Mouse (Mus musculus) lung, embryonic 16.5 days (tissue): ENCODE data around the gene Cbfb. TPM values are rescaled to one million over a fixed set of nuclear protein-coding genes. Genes with fewer than 3 reads are reported as not detected.
A peak's percentile ranks its signal among the peaks of the same experiment; 100 is the strongest.

Experiments used
- ATAC-seq: fragments of 200-750 bp; cut with Nextera tagmentation; 2 replicates; pipeline ENCODE4 v1.8.0; 2017; ENCODE audit warnings: low read depth, mild to moderate bottlenecking, moderate library complexity
- H3K27ac ChIP-seq: fragments of 300-500 bp; sonication (generic); 2 replicates; pipeline ENCODE4 v1.5.1; 2014; ENCODE audit warnings: mild to moderate bottlenecking, control low read depth, low read length
- H3K27me3 ChIP-seq: fragments of 300-500 bp; sonication (generic); 2 replicates; pipeline ENCODE4 v1.6.1; 2014; ENCODE audit warnings: low read depth, low read length, mixed read lengths; ENCODE audit not compliant: control insufficient read depth, insufficient read depth
- H3K36me3 ChIP-seq: fragments of 300-500 bp; sonication (generic); 2 replicates; pipeline ENCODE4 v1.6.1; 2014; ENCODE audit warnings: low read length; ENCODE audit not compliant: control insufficient read depth, insufficient read depth
- H3K4me1 ChIP-seq: fragments of 300-500 bp; sonication (generic); replicated peaks from 2 replicates; pipeline ENCODE4 v1.6.1; 2014; ENCODE audit warnings: low read length, mixed read lengths; ENCODE audit not compliant: control insufficient read depth, insufficient read depth
- H3K4me2 ChIP-seq: fragments of 300-500 bp; sonication (generic); 2 replicates; pipeline ENCODE4 v1.6.1; 2014; ENCODE audit warnings: low read depth, low read length, control low read depth
- H3K4me3 ChIP-seq: fragments of 300-500 bp; sonication (generic); 2 replicates; pipeline ENCODE4 v1.5.1; 2014; ENCODE audit warnings: mild to moderate bottlenecking, low read length, control low read depth
- H3K9ac ChIP-seq: fragments of 300-500 bp; sonication (generic); 2 replicates; pipeline ENCODE4 v1.6.1; 2014; ENCODE audit warnings: low read length, control low read depth
- H3K9me3 ChIP-seq: fragments of 300-500 bp; sonication (generic); 2 replicates; pipeline ENCODE4 v1.6.1; 2016; ENCODE audit warnings: low read length; ENCODE audit not compliant: control insufficient read depth
- WGBS: fragments of 180-500 bp; shearing (Covaris S2); extraction: QIAGEN DNeasy Blood & Tissue Kit; methylation state at CpG from one replicate; pipeline ENCODE4 v1.1.7; 2014; 5-methylcytosine and 5-hydroxymethylcytosine counted together
- polyA plus RNA-seq: library from polyadenylated mRNA; unstranded; fragments of >200 nt; fragmentation: Nextera tagmentation; extraction: Ambion mirVana; gene quantifications from 2 replicates; pipeline ENCODE4 v1.2.1, GENCODE M21; 2015

Cbfb gene
- 51.4 and 55.5 TPM in 2 replicates for polyA plus RNA-seq

GRCm38 (mm10) chr8:105170381-105171115 lies at the start of gene Cbfb:
Gene Cbfb (plus strand): TSS chr8:105170674.
- Histone ChIP-seq H3K4me3 (peak within 1 kb of the TSS; percentile 92), H3K36me3 (no peaks in the 10 kb centered on the region), H3K27me3 (no peaks in the 10 kb centered on the region), H3K9ac (peak within 1 kb of the TSS; percentile 98), H3K27ac (peak within 1 kb of the TSS; percentile 99), H3K4me1 (peaks cover 13% of the 10 kb centered on the region), H3K9me3 (no peaks in the 10 kb centered on the region), H3K4me2 (peak within 1 kb of the TSS; percentile 71)
- under 1% methylated on average over 54 of the region's 86 CpGs for WGBS
- peak; percentile 95 for ATAC-seq

- H3K4me1 ChIP-seq: no peaks in the 10 kb centered on the region
- WGBS: 67% methylated on average over 9 of the region's 9 CpGs
- no peaks in the 10 kb centered on the region for H3K27me3 ChIP-seq
Measured at GRCm38 (mm10) chr8:105129864-105130263, 40.6 kb upstream of the Cbfb start.

DNA sequence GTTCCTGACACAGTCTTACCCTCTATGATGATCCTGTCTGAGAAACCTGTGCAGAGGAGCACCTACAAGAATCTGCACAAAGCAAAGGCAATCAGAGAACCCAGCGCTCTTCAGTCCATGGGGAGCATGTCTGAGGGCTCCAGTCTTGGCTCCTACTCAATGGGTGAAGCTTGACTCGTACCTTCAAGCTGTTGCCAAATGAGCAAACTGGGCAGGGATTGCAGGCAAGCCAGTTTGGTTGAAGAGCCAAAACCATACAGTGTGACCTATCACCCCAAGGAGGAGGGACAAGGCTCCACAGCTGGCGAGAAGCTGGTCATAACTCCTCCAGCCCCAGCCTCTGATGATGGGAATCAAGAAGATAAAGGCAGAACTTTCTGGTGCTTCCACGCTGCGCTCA lies 39.0 kb upstream of the Cbfb start, which contains the start of gene Ces4a:
Gene Ces4a (plus strand): TSS at position 292 of the 400 bp plus-strand sequence.
- Histone ChIP-seq H3K4me3 (no peak within 1 kb of the TSS), H3K4me1 (no peaks in the 10 kb centered on the region), H3K9ac (no peak within 1 kb of the TSS), H3K36me3 (no peaks in the 10 kb centered on the region), H3K27me3 (no peaks in the 10 kb centered on the region), H3K9me3 (no peaks in the 10 kb centered on the region), H3K27ac (no peak within 1 kb of the TSS), H3K4me2 (no peak within 1 kb of the TSS)
- WGBS: 79% methylated on average over 5 of the region's 5 CpGs
- no peak for ATAC-seq

More at GRCm38 (mm10) chr8:105129864-105130263, 40.6 kb upstream of the Cbfb start:
- Histone ChIP-seq H3K27ac (no peak overlapping the region), H3K4me2 (no peak overlapping the region), H3K4me3 (no peak overlapping the region), H3K9me3 (no peaks in the 10 kb centered on the region), H3K9ac (no peak overlapping the region), H3K36me3 (no peaks in the 10 kb centered on the region)
- no peak for ATAC-seq

DNA sequence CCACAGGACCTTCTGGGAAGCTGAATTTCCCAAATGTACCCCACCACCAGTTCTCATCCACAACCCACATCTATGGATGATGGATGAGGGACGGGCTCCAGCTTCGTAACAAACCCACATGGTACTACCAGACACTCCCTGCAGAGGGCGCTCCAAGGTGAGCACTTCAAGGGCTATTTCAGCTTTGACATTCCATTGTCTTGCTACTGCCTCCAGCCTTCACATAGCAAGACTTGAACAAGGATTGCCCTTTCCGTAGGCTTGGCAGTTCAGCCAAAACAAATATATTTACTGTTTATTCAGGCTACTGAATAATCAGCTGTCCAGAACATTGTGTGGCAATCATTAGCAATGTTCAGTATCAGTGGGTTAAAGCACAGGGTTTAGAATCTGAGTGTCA lies 32.1 kb upstream of the Cbfb start:
- H3K4me1 ChIP-seq: no peaks in the 10 kb centered on the region
- H3K27ac ChIP-seq: no peak overlapping the region
- H3K36me3 ChIP-seq: no peaks in the 10 kb centered on the region
- no peak overlapping the region for H3K4me2 ChIP-seq
- no peak overlapping the region for H3K4me3 ChIP-seq
- ATAC-seq: no peak
- H3K27me3 ChIP-seq: no peaks in the 10 kb centered on the region
- no peaks in the 10 kb centered on the region for H3K9me3 ChIP-seq
- 24% methylated on average over 4 of the region's 4 CpGs for WGBS
- no peak overlapping the region for H3K9ac ChIP-seq

GRCm38 (mm10) chr8:105142395-105142794 lies 28.1 kb upstream of the Cbfb start:
- H3K27ac ChIP-seq: no peak overlapping the region
- no peak for ATAC-seq
- H3K27me3 ChIP-seq: no peaks in the 10 kb centered on the region
- no peak overlapping the region for H3K4me3 ChIP-seq
- H3K9ac ChIP-seq: no peak overlapping the region
- H3K36me3 ChIP-seq: no peaks in the 10 kb centered on the region
- no peaks in the 10 kb centered on the region for H3K4me1 ChIP-seq
- H3K4me2 ChIP-seq: peak overlapping the region; percentile 14; the same call in 1 of the 2 replicates
- no peaks in the 10 kb centered on the region for H3K9me3 ChIP-seq
- WGBS: 31% methylated on average over 19 of the region's 19 CpGs

DNA sequence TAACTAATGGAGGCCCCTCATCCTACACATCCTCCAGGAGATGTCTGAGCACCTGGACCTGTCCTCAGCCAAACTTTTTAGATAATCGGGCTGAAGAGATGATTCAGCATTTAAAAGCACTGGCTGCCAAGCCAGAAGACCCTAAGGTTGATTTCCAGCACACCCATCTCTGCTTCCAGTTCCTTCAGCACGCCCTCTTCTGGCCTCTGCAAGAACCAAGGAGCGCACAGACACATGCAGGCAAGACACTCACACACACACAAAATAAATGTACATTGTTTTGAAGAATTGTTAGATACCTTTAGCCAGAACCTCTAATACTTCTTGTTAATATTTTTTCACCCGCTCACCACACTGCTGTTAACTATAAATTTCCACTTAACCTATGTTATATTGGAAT lies 18.8 kb upstream of the Cbfb start:
- Histone ChIP-seq H3K4me2 (no peak overlapping the region), H3K9me3 (no peaks in the 10 kb centered on the region), H3K4me3 (no peak overlapping the region), H3K27me3 (peaks cover 3% of the 10 kb centered on the region; the same call in 1 of the 2 replicates), H3K36me3 (no peaks in the 10 kb centered on the region), H3K9ac (no peak overlapping the region), H3K4me1 (peaks cover 10% of the 10 kb centered on the region), H3K27ac (no peak overlapping the region)
- 64% methylated on average over 4 of the region's 4 CpGs for WGBS
- ATAC-seq: no peak

- H3K9me3 ChIP-seq: no peaks in the 10 kb centered on the region
- H3K27ac ChIP-seq: no peak overlapping the region
- peak overlapping the region; percentile 57 for H3K9ac ChIP-seq
- H3K4me3 ChIP-seq: peak overlapping the region; percentile 40
- 5% methylated on average over 27 of the region's 27 CpGs for WGBS
- H3K4me2 ChIP-seq: peak overlapping the region; percentile 73
- no peaks in the 10 kb centered on the region for H3K36me3 ChIP-seq
- ATAC-seq: peak; percentile 88
- peaks cover 3% of the 10 kb centered on the region; the same call in 1 of the 2 replicates for H3K27me3 ChIP-seq
- peaks cover 10% of the 10 kb centered on the region for H3K4me1 ChIP-seq
Measured at GRCm38 (mm10) chr8:105152623-105153398, 17.7 kb upstream of the Cbfb start.

DNA sequence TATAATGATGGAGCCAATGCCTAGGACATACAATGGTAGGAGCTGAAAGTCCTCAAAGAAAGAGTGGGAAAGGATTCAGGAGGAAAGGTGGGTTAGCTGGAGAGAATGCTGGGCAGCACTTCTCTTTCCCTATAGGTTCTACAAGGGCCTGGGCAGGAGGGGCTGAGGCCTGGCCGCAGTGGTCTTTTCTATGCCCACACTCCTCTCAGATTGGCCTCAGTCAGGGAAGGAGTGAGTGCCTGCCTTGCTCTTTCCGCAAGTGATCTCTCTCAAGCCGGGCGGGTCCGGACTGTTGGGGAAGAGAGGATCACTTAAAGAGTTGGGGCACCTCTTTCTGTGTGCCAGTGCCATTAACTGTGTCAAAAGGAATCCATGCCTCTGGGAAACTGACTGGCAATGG lies 16.2 kb upstream of the Cbfb start:
- no peak for ATAC-seq
- H3K9me3 ChIP-seq: no peaks in the 10 kb centered on the region

GRCm38 (mm10) chr8:105155091-105155745 lies 15.3 kb upstream of the Cbfb start:
- no peak overlapping the region for H3K4me3 ChIP-seq
- peaks cover 3% of the 10 kb centered on the region; the same call in 1 of the 2 replicates for H3K27me3 ChIP-seq
- ATAC-seq: no peak
- H3K4me1 ChIP-seq: peaks cover 10% of the 10 kb centered on the region
- no peaks in the 10 kb centered on the region for H3K36me3 ChIP-seq
- H3K9me3 ChIP-seq: no peaks in the 10 kb centered on the region
- H3K4me2 ChIP-seq: no peak overlapping the region
- no peak overlapping the region for H3K27ac ChIP-seq
- no peak overlapping the region for H3K9ac ChIP-seq
- 81% methylated on average over 6 of the region's 6 CpGs for WGBS

More for the DNA sequence above, 16.2 kb upstream of the Cbfb start:
- Histone ChIP-seq H3K9ac (no peak overlapping the region), H3K27me3 (peaks cover 3% of the 10 kb centered on the region; the same call in 1 of the 2 replicates), H3K4me2 (no peak overlapping the region), H3K4me3 (no peak overlapping the region), H3K27ac (no peak overlapping the region), H3K36me3 (no peaks in the 10 kb centered on the region), H3K4me1 (peaks cover 10% of the 10 kb centered on the region)
- 89% methylated on average over 5 of the region's 5 CpGs for WGBS
